Mouse (Mus musculus) colon, adult 2 months (tissue): Measurements from ENCODE around the gene Plekha7. TPM values are rescaled to one million over a fixed set of nuclear protein-coding genes. Genes with fewer than 3 reads are reported as not detected.

Experiments used
- polyA plus RNA-seq: library from polyadenylated mRNA; depleted of rRNA; stranded (reverse); fragments of >200 nt; gene quantifications from 2 replicates; pipeline ENCODE4 v1.2.3, GENCODE M21; 2012; rRNA removed

Gene Plekha7
- 38.5 and 45.1 TPM in 2 replicates for polyA plus RNA-seq

GRCm38 (mm10) chr7:116307871-116308631 lies at the start of gene Plekha7:
Gene Plekha7 (minus strand): TSS chr7:116308376.

DNA sequence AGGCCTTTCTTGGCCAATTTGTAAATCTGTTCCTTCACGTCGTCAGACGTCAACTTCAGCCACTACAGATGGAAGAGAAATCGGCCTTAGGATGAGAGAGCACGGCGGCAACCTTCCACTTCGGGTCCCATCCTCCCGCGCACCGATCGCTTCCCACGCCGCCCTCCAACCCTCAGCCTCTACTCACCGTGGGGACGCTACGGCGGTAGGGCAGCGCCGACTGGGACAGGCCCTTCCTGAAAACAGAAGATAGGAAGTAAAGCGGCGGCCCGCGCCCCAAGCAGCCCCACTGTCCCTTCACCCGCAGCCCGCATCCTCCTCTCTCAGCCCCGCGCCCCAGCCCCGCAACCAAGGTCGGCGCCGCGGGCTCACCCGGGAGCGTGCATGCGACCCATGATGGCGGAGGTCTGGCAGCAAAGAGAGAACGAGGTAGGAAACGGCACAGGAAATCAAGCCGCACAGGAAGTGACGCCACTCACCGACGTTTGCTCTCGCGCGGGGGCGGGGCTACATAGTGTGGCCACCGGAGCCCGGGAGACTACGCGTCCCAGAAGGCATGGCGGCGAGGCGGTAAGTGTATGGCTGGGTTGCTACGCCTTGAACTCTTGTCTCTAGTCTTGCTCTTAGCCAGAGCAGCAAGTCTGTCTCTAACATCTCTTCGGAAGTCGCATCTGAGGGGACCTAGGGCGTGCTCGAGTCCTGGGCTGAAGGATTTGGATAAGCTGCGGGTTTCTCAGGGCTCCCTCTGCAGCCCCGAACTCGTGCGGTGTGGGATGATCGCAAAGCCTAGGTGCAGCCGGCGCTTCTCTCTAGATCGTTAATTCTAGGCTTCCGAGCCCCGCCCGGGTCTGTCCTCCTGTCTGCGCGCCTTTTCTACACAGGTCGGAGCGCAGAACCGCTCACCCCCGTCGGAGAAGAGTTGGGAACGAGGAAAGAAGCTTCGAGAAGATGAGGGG lies 25.8 kb upstream of the Plekha7 start, which contains the start of gene Rps13:
TSS of gene Rps13 (minus strand) at position 483 of the 956 bp plus-strand sequence.

GRCm38 (mm10) chr7:116084366-116084765 lies 223.8 kb downstream of the Plekha7 start, which contains the start of gene Gm4353:
Gene Gm4353 (minus strand): TSS chr7:116084635.

Other genes starting within 250 kb of the Plekha7 start
- gene Gm4353, start 223.7 kb downstream of the Plekha7 start, polyA plus RNA-seq: 0.13 and 0.38 TPM in 2 replicates
- 89.4 and 134 TPM in 2 replicates for gene Rps13, start 25.8 kb upstream of the Plekha7 start, polyA plus RNA-seq
- 1.3 and 2.0 TPM in 2 replicates for gene Pik3c2a, start 135.1 kb upstream of the Plekha7 start, polyA plus RNA-seq
- gene Nucb2, start 196.0 kb upstream of the Plekha7 start, polyA plus RNA-seq: 0.73 and 1.5 TPM in 2 replicates